Mouse (Mus musculus) layer of hippocampus, postnatal 25 days (tissue): ENCODE measurements at regions not wholly inside any gene's neighbourhood (a gene's known extent, or its start where the extent isn't known, plus 50 kb on each side); places are given as distances from the start of the nearest gene placed in this dataset.

ENCODE experiments used
- DNase-seq, 2 experiments: peaks; one replicate each; pipeline ENCODE4 v3.0.0; 2022; ENCODE audit warnings: mixed read lengths in 2 of 2, low spot score in 1 of 2; ENCODE audit errors: extremely low spot score in 1 of 2

GRCm38 (mm10) chr6:147416592-147416991 is 59.0 kb upstream of the Ccdc91 start:
- DNase-seq, result no peak

GRCm38 (mm10) chr6:147413713-147414112 is 61.9 kb upstream of the Ccdc91 start:
- no peak for DNase-seq

GRCm38 (mm10) chr6:147397984-147398383 is 77.6 kb upstream of the Ccdc91 start:
- no peak for DNase-seq

- no peak for DNase-seq
Measured at GRCm38 (mm10) chr6:147391425-147392158, 84.0 kb upstream of the Ccdc91 start.

GRCm38 (mm10) chr6:147390499-147390898 is 85.1 kb upstream of the Ccdc91 start:
- no peak for DNase-seq

DNA sequence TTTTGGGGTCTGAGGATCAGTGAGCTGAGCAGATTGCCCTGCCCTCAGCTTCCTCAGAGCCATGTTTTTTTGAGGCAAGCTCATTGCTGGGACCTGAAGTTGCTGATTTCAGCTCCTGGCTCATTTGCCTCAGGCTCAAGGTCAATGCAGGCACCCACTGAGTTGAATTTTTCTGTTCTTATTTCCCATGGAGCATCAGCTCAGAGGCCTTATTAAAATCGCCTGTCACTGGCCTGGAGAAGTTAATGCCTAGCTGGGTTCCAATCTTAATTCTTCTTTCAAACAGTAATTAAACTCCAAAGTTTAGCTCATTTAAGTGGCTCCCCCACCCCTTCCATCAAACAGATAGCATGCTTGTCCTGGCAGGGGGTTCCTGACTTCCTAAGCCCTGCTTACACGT is 86.9 kb upstream of the Ccdc91 start:
- no peak for DNase-seq

- DNase-seq, result no peak
Measured at GRCm38 (mm10) chr6:147385606-147386005, 90.0 kb upstream of the Ccdc91 start.

GRCm38 (mm10) chr6:147380519-147380918 is 95.1 kb upstream of the Ccdc91 start:
- DNase-seq, result no peak

DNA sequence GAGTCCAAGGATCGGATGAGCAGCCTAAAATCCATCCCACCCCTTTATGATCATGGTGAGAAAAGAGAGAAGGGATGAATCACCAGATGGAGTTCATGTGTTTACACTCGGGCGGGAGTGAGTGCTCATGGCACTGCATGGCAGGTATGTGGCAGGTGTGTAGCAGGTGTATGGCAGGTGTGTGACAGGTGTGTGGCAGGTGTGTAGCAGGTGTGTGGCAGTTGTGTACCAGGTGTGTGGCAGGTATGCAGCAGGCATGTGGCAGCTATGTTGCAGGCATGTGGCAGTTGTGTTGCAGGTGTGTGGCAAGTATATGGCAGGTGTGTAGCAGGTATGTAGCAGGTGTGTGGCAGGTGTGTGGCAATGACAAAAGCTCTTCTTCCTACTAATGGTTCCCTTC is 97.9 kb upstream of the Ccdc91 start:
- DNase-seq, result no peak

DNA sequence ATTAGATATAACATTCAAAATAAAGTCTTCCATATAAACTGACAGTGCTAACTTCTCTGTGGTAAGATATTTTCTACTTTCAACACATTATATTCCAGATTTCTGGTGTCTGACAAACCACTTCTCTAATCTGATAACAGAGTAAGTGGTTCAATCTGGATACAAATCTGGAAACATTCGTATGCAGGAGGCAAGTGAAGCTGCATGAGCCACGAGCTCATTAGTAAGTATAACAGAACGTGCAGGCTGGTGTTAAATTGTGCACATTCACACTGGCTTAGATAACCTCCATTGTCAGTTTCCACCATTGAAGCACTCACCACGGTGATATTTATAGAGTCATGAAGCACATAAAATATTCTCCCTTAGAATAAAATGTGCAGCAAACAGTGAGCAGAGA is 103.9 kb upstream of the Ccdc91 start:
- DNase-seq, result no peak

GRCm38 (mm10) chr6:147371336-147371735 is 104.3 kb upstream of the Ccdc91 start:
- DNase-seq, result no peak

GRCm38 (mm10) chr6:147362842-147363241 is 98.9 kb upstream of the Pthlh start:
- no peak for DNase-seq

GRCm38 (mm10) chr6:147357031-147357430 is 93.0 kb upstream of the Pthlh start:
- DNase-seq, result no peak

- no peak for DNase-seq
Measured at GRCm38 (mm10) chr6:147356570-147356969, 92.6 kb upstream of the Pthlh start.

- DNase-seq, result no peak
Measured at GRCm38 (mm10) chr6:147349566-147350237, 85.7 kb upstream of the Pthlh start.

DNA sequence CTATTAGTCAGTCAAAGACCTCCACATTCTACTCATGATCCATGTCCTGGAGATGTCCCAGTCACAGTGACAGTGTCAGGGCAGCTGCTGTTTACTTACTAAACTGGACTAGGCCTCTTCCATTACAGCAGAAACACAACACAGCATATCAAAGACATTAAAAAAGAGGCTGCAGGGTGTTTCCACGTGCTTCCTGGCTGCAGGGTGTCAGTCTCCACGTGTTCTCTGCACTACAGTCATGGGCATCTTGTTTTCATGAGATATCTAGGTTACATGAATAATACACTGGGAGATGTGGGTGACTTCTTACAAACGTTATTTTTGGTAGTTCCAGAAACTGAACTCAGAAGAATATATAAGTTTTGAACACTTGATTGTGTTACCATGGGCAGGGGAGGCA is 84.6 kb upstream of the Pthlh start:
- no peak for DNase-seq

DNA sequence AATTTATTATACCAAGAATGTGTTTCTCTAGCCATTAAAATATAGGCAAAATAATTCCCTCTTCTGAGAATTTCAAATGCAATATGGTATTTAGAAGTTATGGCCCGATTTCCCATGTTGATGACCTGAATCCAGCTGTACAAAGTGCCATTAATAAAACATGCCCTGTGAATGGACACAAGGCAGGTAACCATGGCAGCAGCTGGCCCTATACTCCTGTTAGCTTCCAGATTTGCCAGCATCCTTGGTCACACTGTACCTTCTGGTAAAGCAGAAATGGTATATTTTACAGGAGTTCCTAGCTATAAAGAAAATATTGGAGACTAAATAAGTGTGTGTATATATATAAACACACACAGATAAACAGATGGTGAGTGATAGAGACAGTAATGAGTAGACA is 77.1 kb upstream of the Pthlh start:
- no peak for DNase-seq

DNA sequence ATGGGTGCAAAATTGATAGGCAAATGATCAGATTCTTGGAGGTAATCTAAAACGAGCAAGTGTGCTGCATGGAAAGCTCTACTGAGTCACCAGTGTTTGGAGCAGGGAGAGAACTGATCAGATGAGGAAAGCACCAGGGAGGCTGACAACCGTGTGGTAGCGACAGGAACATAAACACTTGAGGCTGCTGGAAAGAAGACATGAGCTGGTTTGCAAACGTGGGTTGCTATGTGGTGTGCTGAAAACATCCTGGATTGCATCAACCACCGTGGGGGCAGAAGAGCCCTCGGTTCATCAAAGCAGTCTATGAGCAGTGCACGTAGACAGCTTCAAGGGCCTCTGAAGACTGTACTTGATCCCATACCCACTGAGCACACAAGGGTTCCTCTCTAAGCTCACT is 69.0 kb upstream of the Pthlh start:
- DNase-seq, result no peak

DNA sequence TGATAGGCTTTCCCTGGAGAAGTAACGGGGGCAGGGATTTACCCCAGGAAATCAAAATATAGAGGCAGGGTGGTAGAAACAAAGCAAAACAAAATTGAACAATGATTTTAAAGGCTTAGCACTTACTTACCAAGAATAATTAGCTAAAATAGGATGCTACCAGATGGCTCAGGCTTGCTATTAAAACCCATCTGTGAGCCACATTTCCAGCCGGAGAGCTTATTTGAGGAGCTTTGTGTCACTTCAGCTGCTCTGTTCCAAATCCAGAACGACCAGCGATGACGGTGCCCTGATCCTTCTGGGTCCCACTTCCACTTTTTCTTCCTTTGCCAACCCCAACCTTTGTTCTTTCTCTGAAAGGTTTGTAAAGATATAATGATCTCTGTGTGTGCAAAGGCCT is 65.2 kb upstream of the Pthlh start:
- DNase-seq, result peak in 1 of 2 experiments; percentile 14

GRCm38 (mm10) chr6:147324336-147324735 is 60.4 kb upstream of the Pthlh start:
- DNase-seq, result no peak

DNA sequence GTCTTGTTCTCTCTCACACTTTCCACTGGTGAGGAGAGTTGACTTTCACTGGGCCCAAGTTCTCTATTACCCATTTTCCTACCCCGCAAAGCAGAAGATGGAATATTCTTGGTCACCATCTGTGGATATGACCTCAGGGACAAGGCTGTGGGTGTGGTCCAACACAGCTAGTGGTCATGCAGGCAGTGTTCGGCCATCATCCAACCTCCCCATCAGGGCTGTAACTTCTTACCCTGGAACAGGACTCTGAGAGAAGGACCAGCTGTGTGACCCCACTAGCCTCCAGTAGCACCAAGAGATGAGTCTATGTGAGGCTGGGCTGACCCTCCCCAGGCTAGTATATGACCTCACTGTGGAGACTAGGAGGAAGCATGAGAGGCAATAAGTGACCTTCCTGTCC is 54.1 kb upstream of the Pthlh start:
- DNase-seq, result no peak
